Mouse (Mus musculus): ENCODE measurements around the gene Cyth4. TPM values are rescaled to one million over a fixed set of nuclear protein-coding genes. Genes with fewer than 3 reads are reported as not detected.

Gene Cyth4
- polyA plus RNA-seq, 1 experiment, result 16.9 TPM

Other genes with a start within 250 kb of the Cyth4 start
- gene Tex33, start 201.1 kb upstream of the Cyth4 start, polyA plus RNA-seq (2012; rRNA removed), result 0.12 TPM in 1 of 2 replicates, not detected in the other
- 69.7 and 75.1 TPM in 2 replicates for gene Tst, start 191.1 kb upstream of the Cyth4 start, polyA plus RNA-seq (2012; rRNA removed)
- 58.0 and 66.0 TPM in 2 replicates for gene Mpst, start 190.6 kb upstream of the Cyth4 start, polyA plus RNA-seq (2012; rRNA removed)
- gene Kctd17, start 168.5 kb upstream of the Cyth4 start, polyA plus RNA-seq (2012; rRNA removed), result 380 and 463 TPM in 2 replicates
- 0.16 and 0.17 TPM in 2 replicates for gene Tmprss6, start 128.4 kb upstream of the Cyth4 start, polyA plus RNA-seq (2012; rRNA removed)
- gene Il2rb, start 101.8 kb upstream of the Cyth4 start, polyA plus RNA-seq (2012; rRNA removed), result 0.18 and 0.29 TPM in 2 replicates
- gene C1qtnf6, start 65.6 kb upstream of the Cyth4 start, polyA plus RNA-seq (2012; rRNA removed), result 4.7 and 4.9 TPM in 2 replicates
- gene Sstr3, start 52.4 kb upstream of the Cyth4 start, polyA plus RNA-seq (2012; rRNA removed), result 18.5 and 24.4 TPM in 2 replicates
- 2.7 and 4.7 TPM in 2 replicates for gene Rac2, start 24.3 kb upstream of the Cyth4 start, polyA plus RNA-seq (2012; rRNA removed)
- gene Elfn2, start 121.7 kb downstream of the Cyth4 start, polyA plus RNA-seq (2012; rRNA removed), result 64.9 and 68.2 TPM in 2 replicates
- gene Mfng, start 176.4 kb downstream of the Cyth4 start, polyA plus RNA-seq (2012; rRNA removed), result 7.0 and 7.2 TPM in 2 replicates
- gene Card10, start 206.0 kb downstream of the Cyth4 start, polyA plus RNA-seq (2012; rRNA removed), result 11.2 and 12.0 TPM in 2 replicates
- gene Cdc42ep1, start 245.6 kb downstream of the Cyth4 start, polyA plus RNA-seq (2012; rRNA removed), result 18.5 and 20.1 TPM in 2 replicates